Mouse (Mus musculus): ENCODE measurements around the gene Fance. TPM values are rescaled to one million over a fixed set of nuclear protein-coding genes. Genes with fewer than 3 reads are reported as not detected.
"Not testable (repeated sequence)": the region's sequence is repeated elsewhere in the genome, so short reads cannot be mapped to it uniquely, and the experiment has no call there.

Gene Fance
- polyA plus RNA-seq, 1 experiment, result 11.6 TPM

DNA sequence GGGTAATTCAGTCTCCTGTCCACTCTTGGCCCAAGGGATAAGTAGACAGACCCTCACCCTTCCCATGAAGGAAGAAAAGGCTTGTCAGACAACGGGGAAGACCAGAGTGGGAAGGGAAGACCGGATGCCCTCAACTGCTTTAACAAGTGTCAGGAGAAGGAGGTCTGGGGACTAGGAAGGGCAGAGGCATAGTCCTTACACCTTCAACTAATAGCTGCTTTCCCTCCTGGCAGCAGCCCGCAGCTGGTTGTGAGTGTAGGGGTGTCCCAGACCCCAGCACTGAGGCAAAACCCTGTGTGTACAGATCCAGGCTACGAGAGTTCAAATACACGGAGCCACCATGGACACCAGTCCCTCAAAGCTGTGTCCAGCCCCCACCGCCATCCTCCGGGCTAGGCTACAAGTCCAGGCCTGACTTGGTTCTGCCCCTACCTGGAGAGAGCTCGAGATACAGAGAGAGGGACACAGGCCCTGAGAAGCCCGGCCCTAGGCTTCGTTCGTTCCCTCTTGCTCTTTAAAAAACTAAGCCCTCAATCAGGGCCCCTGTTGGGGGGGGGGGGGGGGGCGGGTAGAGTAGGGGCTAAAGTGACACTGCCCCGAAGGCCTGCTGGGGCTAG is 36.1 kb downstream of the Fance start:
- no peak for DNase-seq (ENCODE audit: low spot score)

- DNase-seq (ENCODE audit: low spot score), result no peak
Measured at GRCm38 (mm10) chr17:28349901-28350465, 36.7 kb downstream of the Fance start.

GRCm38 (mm10) chr17:28350466-28351352 is 37.4 kb downstream of the Fance start, which contains the start of gene Tead3:
Gene Tead3, minus strand, starts transcription at chr17:28350817.
- DNase-seq (ENCODE audit: low spot score), result peak; percentile 76

GRCm38 (mm10) chr17:28351353-28351890 is 38.1 kb downstream of the Fance start:
- DNase-seq (ENCODE audit: low spot score), result no peak

- no peak for DNase-seq (ENCODE audit: low spot score)
Measured at GRCm38 (mm10) chr17:28352018-28352417, 38.7 kb downstream of the Fance start.

DNA sequence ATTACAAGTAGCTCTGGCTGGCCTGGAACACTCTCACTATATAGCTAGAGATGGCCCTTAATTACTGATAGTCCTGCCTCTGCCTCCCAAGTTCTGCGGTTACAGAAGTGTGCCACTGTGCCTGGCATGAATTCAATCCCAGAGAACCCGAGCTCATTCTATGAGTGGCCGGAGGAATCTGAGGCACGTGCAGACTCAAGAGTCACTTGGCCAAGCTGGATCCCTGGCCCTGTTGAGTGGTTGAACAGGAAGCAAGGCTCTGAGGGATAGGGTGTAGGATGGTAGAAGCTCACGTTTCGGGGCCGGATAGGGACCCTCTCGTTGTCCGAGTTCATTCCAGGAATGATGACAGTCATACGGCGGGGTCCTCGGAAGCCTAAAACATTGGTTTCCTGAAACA is 42.6 kb downstream of the Fance start:
- no peak for DNase-seq (ENCODE audit: low spot score)

DNA sequence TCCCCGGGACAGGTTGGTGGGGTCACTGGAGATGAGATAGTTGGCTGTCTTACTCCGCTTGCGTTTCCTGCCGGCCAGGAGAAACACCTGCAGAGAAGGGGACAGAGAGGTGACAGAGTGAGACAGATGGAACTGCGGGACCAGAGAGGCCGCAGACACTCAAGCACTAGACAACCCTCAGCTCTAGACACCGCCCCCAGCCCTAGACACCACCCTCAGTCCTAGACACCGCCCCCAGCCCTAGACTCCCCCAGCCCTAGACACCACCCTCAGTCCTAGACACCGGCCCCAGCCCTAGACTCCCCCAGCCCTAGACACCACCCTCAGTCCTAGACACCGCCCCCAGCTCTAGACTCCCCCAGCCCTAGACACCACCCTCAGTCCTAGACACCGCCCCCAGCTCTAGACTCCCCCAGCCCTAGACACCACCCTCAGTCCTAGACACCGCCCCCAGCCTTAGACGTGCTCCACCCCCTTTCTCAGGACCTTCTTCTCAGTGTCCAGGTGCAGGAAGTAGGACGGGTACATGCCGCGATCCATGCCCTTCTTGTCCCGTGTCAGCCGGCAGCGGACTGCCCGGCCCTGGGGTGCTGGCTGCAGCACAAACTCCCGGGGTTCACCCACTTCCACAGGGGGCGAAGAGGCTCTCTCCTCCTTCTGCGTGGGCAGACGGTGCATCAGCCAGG is 45.4 kb downstream of the Fance start:
- not testable (repeated sequence) for DNase-seq (ENCODE audit: low spot score)

- no peak for DNase-seq (ENCODE audit: low spot score)
Measured at GRCm38 (mm10) chr17:28360531-28361277, 47.4 kb downstream of the Fance start.

- no peak for DNase-seq (ENCODE audit: low spot score)
Measured at GRCm38 (mm10) chr17:28361921-28362652, 48.8 kb downstream of the Fance start.

GRCm38 (mm10) chr17:28362653-28363292 is 49.5 kb downstream of the Fance start:
- no peak for DNase-seq (ENCODE audit: low spot score)

DNA sequence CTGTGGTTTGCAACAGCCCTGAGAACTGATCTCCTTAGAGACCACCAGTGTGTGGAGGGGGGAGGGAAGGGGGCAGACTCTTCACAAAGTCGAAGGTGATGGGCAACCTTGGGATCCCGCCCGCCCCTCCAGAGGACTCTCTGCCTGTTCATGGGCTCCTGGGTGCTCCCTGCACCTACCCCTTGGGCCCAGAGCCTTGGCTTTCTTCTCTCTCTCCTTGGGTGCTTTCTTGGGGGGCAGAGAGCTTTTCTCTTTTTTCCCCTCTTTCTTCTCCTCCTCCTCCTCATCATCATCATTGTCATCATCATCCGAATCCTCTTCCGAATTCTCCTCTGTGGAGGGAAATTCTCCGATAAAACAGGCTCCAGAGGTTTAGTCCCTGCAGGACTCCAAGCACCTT is 50.2 kb downstream of the Fance start:
- DNase-seq (ENCODE audit: low spot score), result no peak

DNA sequence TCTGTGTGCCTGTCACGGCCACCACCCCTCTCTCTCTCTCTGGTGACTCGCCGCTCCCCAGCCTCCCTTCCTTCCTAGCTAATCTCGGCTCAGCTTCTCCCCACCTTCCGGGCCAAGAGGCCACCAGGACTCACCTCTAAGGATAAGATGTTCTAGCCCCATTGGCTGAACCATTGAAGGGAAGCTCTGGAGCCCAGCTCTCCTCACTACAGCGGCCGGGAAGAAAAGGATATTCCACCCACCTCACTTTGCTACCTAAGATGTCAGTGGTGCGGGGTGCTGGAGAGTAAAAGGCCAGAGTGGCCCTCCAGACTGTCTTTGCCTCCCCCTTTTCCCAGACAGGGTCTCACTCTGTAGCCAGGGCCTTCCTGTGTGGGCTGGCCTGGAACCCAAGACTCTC is 51.8 kb downstream of the Fance start, which contains the start of gene Tulp1:
TSS of gene Tulp1 (minus strand) at position 101 of the 400 bp plus-strand sequence.
- no peak for DNase-seq (ENCODE audit: low spot score)

GRCm38 (mm10) chr17:28368449-28368848 is 55.1 kb downstream of the Fance start:
- peak; percentile 80 for DNase-seq (ENCODE audit: low spot score)

DNA sequence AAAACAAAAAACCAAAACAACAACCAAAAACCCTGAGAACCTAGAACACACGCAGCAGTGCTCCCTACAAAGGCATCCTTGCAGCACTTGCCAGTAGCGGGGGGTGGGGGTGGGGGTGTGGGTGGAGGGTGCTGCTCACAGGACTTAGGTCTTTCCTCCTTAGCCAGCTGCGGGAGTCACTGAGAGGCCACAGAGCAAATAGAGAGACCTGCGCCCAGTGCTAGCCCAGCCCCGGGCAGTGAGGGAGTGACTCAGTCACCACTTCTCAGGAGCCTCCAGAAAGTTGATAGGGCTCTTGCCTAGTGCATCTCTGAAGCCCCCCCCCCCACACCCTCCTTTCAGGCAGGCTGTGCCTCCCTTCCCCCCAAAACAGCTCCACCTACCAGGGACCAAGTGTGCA is 55.7 kb downstream of the Fance start:
- DNase-seq (ENCODE audit: low spot score), result no peak

- DNase-seq (ENCODE audit: low spot score), result no peak
Measured at GRCm38 (mm10) chr17:28371286-28371685, 58.0 kb downstream of the Fance start.

DNA sequence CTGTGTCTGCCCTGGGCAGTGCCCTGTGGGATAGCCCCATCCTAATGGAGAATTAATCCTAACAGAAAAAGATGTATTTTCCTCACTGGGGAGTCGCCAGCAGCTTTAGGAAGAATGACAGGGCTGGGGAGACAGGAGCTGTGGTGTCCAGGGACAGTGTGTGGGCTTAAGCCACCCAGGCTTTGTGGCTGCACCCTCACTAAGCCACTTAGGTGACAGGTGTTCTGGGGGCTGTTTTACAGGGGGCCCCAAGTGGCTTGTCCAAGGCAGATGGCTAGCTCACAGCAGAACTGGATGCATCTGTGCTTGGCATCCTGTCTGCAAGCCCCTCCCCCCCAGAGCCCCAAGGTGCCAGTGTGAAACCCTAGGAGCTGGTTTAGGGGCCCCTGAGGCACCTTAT is 58.6 kb downstream of the Fance start:
- no peak for DNase-seq (ENCODE audit: low spot score)

GRCm38 (mm10) chr17:28373821-28374220 is 60.5 kb downstream of the Fance start:
- DNase-seq (ENCODE audit: low spot score), result no peak

DNA sequence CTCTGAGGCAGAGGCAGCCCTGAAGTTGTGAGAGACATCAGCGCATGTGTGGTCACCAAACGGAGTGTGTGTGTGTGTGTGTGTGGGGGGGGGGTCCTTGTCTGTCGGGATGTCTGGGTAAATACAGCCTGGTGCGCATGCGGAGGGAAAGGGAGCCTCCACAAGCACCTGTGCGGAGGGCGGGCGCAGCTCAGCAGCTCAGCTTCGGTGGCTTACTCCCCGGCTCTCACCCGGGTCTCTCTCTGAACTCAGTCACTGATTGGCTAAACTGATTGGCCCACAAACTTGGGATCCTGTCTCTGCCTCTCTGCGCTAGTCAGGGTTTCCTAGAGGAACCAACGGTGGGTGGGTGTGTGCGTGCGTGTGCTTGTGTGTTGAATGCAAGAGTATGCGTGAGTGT is 61.2 kb downstream of the Fance start:
- no peak for DNase-seq (ENCODE audit: low spot score)

DNA sequence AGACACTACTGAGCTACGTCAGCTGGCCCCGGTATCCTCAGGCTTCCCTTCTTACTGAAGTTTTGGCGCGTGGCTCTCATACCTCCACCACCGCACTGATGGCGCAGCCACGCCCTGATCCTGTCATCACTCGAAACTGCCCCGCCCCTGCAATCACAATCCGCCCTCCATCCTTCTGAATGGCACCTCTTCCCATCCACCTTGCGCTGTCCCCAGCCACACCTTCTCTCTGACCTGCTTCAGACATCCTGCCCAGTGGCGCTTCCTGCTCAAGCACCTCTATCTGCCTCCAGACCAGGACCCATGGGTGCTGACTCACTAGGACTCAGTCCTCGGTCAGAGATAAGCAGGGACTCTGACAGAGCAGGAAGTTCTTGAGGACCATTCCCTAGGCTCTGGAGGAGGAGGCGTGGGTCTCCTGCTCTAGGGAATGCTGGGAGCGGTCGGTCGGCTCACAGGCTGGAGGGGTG is 62.3 kb downstream of the Fance start:
- no peak for DNase-seq (ENCODE audit: low spot score)

All from urinary bladder, adult 2 months (tissue).